Mouse (Mus musculus): ENCODE results near the gene Ccdc82. TPM values are rescaled to one million over a fixed set of nuclear protein-coding genes. Genes with fewer than 3 reads are reported as not detected.

The Ccdc82 gene
- total RNA-seq, 1 experiment: 1.6 TPM

GRCm38 (mm10) chr9:13323612-13324011 lies 76.9 kb downstream of the Ccdc82 start:
- Histone ChIP-seq H3K9me3 (ENCODE audit: control insufficient read depth, insufficient read depth, low read depth, low read length) (no peaks in the 10 kb centered on the region), H3K4me3 (ENCODE audit: insufficient read depth in 1 of 2, low read depth in 1 of 2, low read length in 2 of 2, poor library complexity in 1 of 2, severe bottlenecking in 1 of 2) (no peak overlapping the region), H3K4me1 (ENCODE audit: control insufficient read depth in 2 of 2, insufficient read depth in 2 of 2, low read length in 2 of 2, poor library complexity in 1 of 2) (no peaks in the 10 kb centered on the region; a peak in 1 of 4 replicates), H3K9ac (ENCODE audit: insufficient read depth, low read depth, low read length, poor library complexity, severe bottlenecking) (no peak overlapping the region), H3K36me3 (ENCODE audit: control insufficient read depth, insufficient read depth, low read length, poor library complexity, severe bottlenecking) (no peaks in the 10 kb centered on the region), H3K27ac (ENCODE audit: insufficient read depth, low read depth, low read length, poor library complexity, severe bottlenecking) (no peak overlapping the region)
- TF ChIP-seq HCFC1 (IDR thresholded peaks at IDR 0.05; ENCODE audit: borderline replicate concordance, insufficient read depth, low read length) (no peak), ZNF384 (IDR thresholded peaks at IDR 0.05; ENCODE audit: low read depth, low read length) (no peak)
- in situ Hi-C loops (cut with MboI; ENCODE audit: low sequenced_read_pairs in 2 of 2, unreplicated experiment in 2 of 2): no loop called here
- no peak for DNase-seq (ENCODE audit: low read depth, low spot score)

Other genes starting within 250 kb of the Ccdc82 start
- gene Jrkl, start 1.1 kb upstream of the Ccdc82 start, total RNA-seq (2012; rRNA removed): 2.3 and 2.8 TPM in 2 replicates
- 1.5 and 1.9 TPM in 2 replicates for gene Maml2, start 51.0 kb downstream of the Ccdc82 start, total RNA-seq (2012; rRNA removed)
- not detected in 2 replicates for gene Gm17571, start 199.8 kb downstream of the Ccdc82 start, total RNA-seq (2012; rRNA removed)

Measured in ES-E14 (cell line).